Mouse (Mus musculus) thymus, postnatal 4 days (tissue): ENCODE data around the gene Ppp1r27.

Experiments
- DNase-seq: peaks from one replicate; pipeline ENCODE4 v3.0.0; 2021

The Ppp1r27 gene

DNA sequence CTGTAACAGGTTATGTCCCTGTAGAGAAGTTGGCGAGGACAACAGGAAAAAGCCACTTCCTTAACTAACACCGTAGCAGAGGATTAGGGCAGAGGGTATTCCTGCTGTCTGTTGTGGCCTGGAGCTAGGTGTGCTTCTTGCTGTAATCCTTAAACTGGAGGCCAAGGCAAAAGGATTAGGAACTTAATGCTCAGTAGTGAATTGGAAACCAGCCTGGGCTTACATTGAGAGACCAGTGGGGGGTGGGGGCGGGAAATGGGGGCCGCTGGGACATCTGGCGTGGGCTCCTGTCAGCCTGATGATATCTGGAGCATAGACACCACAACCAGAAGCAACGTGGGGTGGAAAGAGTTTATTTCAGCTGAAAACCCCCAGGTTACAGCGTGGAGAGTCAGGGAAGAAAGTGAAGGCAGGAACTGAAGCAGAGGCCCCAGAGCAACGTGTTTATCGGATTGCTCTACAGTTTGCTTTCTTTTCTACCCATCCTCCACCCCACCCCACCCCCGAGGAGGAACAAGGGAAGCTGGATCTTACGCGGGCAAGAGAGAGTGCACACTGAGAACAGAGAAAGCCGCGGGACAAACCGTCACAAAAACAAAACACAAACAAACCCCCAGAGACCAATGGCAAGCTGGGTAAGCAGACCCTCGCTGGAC, 40.4 kb downstream of the Ppp1r27 start:
- peak; percentile 56 for DNase-seq

DNA sequence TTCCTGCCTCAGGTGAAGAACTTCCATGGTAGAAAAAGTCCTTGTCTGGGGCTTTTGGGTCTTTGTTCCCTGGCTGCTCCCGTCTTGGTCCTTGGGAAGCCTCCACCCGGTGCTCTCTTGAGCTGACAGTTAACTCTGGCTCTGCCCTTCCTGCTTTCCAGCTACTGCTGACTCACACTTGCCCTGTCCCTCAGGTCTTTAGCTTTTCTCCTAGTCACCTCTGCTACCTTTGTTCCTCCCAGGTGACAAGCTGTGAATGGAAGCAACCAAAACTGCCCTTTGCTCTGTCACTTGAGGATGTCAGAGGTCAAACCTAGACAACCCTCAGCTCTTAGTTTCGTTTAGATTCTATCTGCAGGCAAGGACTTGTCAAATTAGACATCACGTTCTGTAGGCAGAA, 41.0 kb downstream of the Ppp1r27 start:
- DNase-seq: peak; percentile 38

- DNase-seq: no peak
Observed at GRCm38 (mm10) chr11:120508290-120508870, 42.6 kb downstream of the Ppp1r27 start.

DNA sequence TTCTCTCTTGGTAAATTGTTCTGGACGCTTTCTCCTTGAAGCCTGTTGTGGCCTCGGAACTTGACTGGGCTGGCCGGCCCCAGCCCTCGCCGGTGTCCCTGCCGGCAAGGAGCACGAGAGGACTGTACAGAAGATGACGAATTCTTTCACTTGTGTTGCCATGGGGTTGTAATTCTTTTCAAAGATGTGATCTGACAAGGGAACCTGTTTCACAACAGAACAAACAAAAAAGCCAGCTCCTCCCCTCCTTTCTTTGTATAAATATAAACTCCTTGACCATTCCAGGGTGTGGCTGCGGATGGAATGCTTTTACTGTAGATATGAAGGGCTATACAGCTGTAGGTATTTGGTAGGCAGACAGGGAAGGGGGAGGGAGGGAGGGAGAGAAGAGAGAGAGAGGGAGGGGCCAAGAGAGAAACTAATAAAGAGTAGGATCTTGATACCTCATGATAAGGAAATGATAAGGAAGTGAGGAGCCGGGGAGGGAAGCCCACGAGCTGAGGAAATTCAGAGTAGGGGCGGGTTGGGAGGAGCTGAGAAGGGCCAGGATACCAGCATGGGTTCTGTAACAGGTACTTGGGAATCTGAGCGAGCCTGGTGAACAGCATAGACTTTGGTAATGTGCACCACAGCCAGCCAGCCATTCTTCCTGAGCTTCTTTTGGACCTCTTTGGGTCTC, 43.2 kb downstream of the Ppp1r27 start:
- no peak for DNase-seq

DNA sequence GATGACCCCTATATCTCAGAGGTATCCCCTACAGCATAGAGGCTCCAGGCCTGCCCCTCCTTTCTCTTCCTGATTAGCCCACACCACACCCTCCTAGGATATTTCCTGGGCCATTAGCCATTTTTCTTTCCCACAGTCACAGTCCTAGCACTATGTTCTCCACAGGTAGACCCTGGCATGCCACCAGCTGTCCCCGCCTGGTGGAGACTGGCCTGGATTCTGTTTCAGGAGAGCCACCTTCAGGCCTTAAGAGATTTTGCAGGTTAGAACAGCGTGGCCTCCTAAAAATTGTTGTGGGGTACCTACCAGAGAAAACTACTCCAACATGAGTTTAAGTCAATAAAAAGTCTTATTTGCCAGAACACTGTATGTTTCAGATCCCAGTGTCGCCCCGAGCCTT, 44.0 kb downstream of the Ppp1r27 start:
- DNase-seq: no peak

DNA sequence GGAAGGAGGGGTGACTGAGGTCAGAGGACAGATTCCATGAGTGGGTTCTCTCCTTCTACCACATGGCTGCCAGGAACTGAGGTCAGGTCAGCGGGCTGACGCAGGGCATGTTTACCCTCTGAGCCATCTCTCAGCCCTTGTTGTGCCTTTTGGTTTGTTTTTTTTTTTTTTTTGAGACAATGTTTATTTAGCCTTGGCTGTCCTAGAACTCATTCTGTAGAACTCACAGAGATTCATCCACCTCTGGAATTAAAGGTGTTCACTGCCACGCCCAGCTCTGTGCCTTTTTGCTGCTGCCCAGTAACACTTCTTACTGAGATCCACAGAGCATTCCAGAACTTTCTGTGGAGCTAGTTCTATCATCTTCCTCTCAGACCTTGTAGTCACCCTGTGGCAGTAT, 45.3 kb downstream of the Ppp1r27 start:
- no peak for DNase-seq

GRCm38 (mm10) chr11:120501701-120502100, 49.2 kb downstream of the Ppp1r27 start:
- DNase-seq: no peak

GRCm38 (mm10) chr11:120501018-120501417, 49.9 kb downstream of the Ppp1r27 start:
- DNase-seq: no peak

DNA sequence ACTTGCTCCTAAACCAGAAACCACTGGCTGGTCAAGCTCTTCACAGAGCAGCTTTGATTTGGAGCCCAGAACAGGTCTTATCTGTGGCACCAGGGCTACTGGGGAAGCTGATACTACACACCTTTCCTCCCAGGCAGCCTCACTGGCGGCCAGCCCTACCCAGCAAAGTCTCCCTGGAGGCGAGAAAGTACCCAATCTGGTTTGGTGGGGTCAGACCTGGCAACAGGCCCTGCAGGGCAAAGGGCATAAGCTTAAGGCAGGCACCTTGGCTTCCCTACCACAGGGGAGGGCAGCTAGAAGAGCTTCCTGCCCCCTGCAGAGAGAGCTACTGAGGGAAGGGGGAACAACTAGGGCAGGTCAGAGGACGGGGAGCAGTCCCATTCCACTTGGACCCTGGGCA, 50.6 kb downstream of the Ppp1r27 start:
- DNase-seq: no peak
